Mouse (Mus musculus) spleen, adult 2 months (tissue): ENCODE data around the gene Tenm2.

Source experiments
- CTCF ChIP-seq: fragments of 200-500 bp; IDR thresholded peaks from 2 replicates; pipeline ENCODE4 v1.5.1; 2011; ENCODE audit warnings: mild to moderate bottlenecking, inconsistent platforms; ENCODE audit not compliant: insufficient read depth, insufficient read length, insufficient replicate concordance; ENCODE audit errors: extremely low read depth
- POLR2A ChIP-seq: fragments of 200-500 bp; IDR thresholded peaks from 2 replicates; pipeline ENCODE4 v1.6.1; 2011; ENCODE audit warnings: low read depth, low read length, inconsistent platforms

DNA sequence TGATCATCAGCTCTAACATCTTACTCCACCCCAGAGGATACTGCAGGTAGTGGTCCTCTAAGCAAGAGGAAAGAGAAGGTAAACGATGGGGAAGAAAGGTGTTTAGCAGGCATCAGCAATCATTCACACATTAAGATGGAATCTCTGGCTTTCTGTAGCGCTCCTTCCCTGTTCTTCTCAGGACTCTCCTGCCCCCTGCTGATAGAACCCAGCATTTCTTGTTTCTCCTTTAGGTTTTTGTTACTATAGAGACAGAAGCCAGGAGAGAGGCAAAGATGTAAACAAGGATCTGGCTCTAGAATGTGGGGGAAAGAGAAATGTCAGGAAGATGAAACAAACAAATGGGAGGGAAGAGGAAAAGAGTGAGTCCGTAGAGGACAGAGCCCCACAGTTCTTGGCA lies 49.6 kb downstream of the Tenm2 start:
- TF ChIP-seq CTCF (no peak), POLR2A (no peak)
